In the genomic region with DNA sequence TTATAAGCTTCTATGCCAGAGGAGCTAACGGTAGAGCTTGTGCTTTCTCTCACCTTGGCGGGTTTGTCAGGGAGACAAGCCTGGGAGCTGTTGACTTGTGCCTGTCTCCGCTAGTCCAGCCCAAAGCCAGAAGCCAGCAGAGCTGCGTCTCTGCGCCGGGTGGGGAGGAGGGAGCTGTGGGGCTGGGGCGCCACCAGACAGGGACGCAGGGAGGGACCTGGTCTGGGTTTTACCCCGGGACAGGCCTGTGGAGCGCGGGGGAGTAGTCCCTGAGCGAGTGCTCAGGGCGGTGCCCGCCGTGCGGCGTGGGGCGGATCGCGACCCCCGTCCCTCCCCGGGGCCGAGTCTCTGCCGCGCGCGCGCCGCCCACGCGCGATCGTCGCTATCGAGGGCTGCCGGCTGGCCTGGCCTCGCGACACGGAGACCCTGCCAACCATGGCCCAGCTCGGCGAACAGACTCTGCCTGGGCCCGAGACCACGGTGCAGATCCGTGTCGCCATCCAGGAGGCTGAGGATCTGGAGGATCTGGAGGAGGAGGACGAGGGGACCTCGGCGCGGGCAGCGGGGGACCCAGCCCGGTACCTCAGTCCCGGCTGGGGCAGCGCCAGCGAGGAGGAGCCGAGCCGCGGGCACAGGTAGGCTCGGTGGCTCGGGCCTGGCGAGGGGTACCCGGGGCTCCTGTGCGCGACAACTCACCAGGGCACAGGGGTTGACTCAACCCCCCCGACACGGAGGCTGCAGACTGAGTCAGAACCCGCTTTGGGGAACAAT, we compare ENCODE assay signal across 9 mouse cellular contexts. TPM values are rescaled to one million over a fixed set of nuclear protein-coding genes. Genes with fewer than 3 reads are reported as not detected.
DNase-seq lines count a peak whose midpoint lies in the region; ATAC-seq and TF ChIP-seq lines count a peak whose summit lies in the region.
"Had no signal": no experiment of that assay in that cellular context is flagged by ENCODE, and none has a peak within 500 bp of the region (broad histone marks: within the 10 kb centered on the region; RNA-seq: fewer than 3 reads in every experiment).

Larp6 (plus strand) TSS at position 219 of the 771 bp plus-strand sequence.

- H3K9ac ChIP-seq in ES-E14 (ENCODE audit: insufficient read depth, low read depth, low read length, poor library complexity, severe bottlenecking): peak within 1 kb of the TSS; percentile 69
- H3K9ac ChIP-seq in forebrain, embryonic 11.5 days (ENCODE audit: low read length): peak within 1 kb of the TSS; percentile 75
- peak within 1 kb of the TSS; percentile 76 for H3K9ac ChIP-seq in heart, embryonic 15.5 days
- peak within 1 kb of the TSS; percentile 59 for H3K9ac ChIP-seq in lung, embryonic 15.5 days

- H3K4me3 ChIP-seq in ES-E14 (ENCODE audit: insufficient read depth in 1 of 2, low read depth in 1 of 2, low read length in 2 of 2, poor library complexity in 1 of 2, severe bottlenecking in 1 of 2): peak within 1 kb of the TSS; percentile 65 to 73
- H3K4me3 ChIP-seq in bone marrow macrophage, adult 2 months (ENCODE audit: insufficient read depth, low read length): peak within 1 kb of the TSS; percentile 41
- peak within 1 kb of the TSS; percentile 56 for H3K4me3 ChIP-seq in forebrain, embryonic 11.5 days (ENCODE audit: low read depth, low read length)
- H3K4me3 ChIP-seq in heart, embryonic 15.5 days: peak within 1 kb of the TSS; percentile 71
- peak within 1 kb of the TSS; percentile 58 for H3K4me3 ChIP-seq in lung, embryonic 15.5 days

- WGBS in forebrain, embryonic 11.5 days: 1% methylated on average over 64 of the region's 66 CpGs
- WGBS in heart, embryonic 15.5 days: 2% methylated on average over 66 of the region's 66 CpGs
- WGBS in lung, embryonic 15.5 days: 1% methylated on average over 66 of the region's 66 CpGs

- no peak for TF ChIP-seq CTCF in bone marrow macrophage, adult 2 months (IDR thresholded peaks at IDR 0.05; ENCODE audit: low read depth, low read length)

- H3K36me3 ChIP-seq in ES-E14 (ENCODE audit: control insufficient read depth, insufficient read depth, low read length, poor library complexity, severe bottlenecking): no peaks in the 10 kb centered on the region
- no peaks in the 10 kb centered on the region for H3K36me3 ChIP-seq in forebrain, embryonic 11.5 days (ENCODE audit: control insufficient read depth, insufficient read depth, low read length)
- no peaks in the 10 kb centered on the region for H3K36me3 ChIP-seq in heart, embryonic 15.5 days
- no peaks in the 10 kb centered on the region for H3K36me3 ChIP-seq in lung, embryonic 15.5 days

- 0 out of 2 replicates have a peak, but pooled peaks have one; percentile 36 for ATAC-seq in forebrain, embryonic 11.5 days (replicated peaks; ENCODE audit: low FRiP score)
- ATAC-seq in heart, embryonic 15.5 days (replicated peaks; ENCODE audit: insufficient number of reproducible peaks, insufficient read depth, low FRiP score, low read depth): peak; percentile 58
- ATAC-seq in lung, embryonic 15.5 days (ENCODE audit: borderline replicate concordance, extremely low read depth, low FRiP score, low TSS enrichment): peak; percentile 83
- no peak for ATAC-seq in activated CD4-positive, CD25-positive, alpha-beta regulatory T cell, adult 4 months

- H3K27ac ChIP-seq in ES-E14 (ENCODE audit: insufficient read depth, low read depth, low read length, poor library complexity, severe bottlenecking): no peak within 1 kb of the TSS
- H3K27ac ChIP-seq in bone marrow macrophage, adult 2 months (ENCODE audit: insufficient read depth, low read depth, low read length): no peak within 1 kb of the TSS
- H3K27ac ChIP-seq in forebrain, embryonic 11.5 days (ENCODE audit: low read depth, low read length): no peak within 1 kb of the TSS
- no peak within 1 kb of the TSS for H3K27ac ChIP-seq in heart, embryonic 15.5 days
- H3K27ac ChIP-seq in lung, embryonic 15.5 days: no peak within 1 kb of the TSS

- H3K9me3 ChIP-seq in ES-E14 (ENCODE audit: control insufficient read depth, insufficient read depth, low read depth, low read length): no peaks in the 10 kb centered on the region
- no peaks in the 10 kb centered on the region for H3K9me3 ChIP-seq in forebrain, embryonic 11.5 days (ENCODE audit: control insufficient read depth, low read length)
- H3K9me3 ChIP-seq in heart, embryonic 15.5 days (replicated peaks): no peaks in the 10 kb centered on the region
- H3K9me3 ChIP-seq in lung, embryonic 15.5 days: no peaks in the 10 kb centered on the region

- no peak for TF ChIP-seq POLR2A in bone marrow macrophage, adult 2 months (IDR thresholded peaks at IDR 0.05; ENCODE audit: borderline replicate concordance, low read depth, low read length)

- DNase-seq in ES-E14 (ENCODE audit: low read depth, low spot score): peak; percentile 27
- peak; percentile 70 for DNase-seq in forebrain, embryonic 11.5 days (ENCODE audit: low spot score)
- peak; percentile 47 to 61 for DNase-seq in layer of hippocampus, adult 8-10 months (ENCODE audit: low spot score in 2 of 2)
- DNase-seq in right cerebral cortex, adult 2 months (ENCODE audit: low spot score in 2 of 2): peak; percentile 65 to 67

- peaks cover 8% of the 10 kb centered on the region; the same call in 1 of the 2 replicates for H3K27me3 ChIP-seq in forebrain, embryonic 11.5 days (ENCODE audit: control insufficient read depth, insufficient read depth, low read length)
- H3K27me3 ChIP-seq in heart, embryonic 15.5 days: peaks cover 19% of the 10 kb centered on the region
- H3K27me3 ChIP-seq in lung, embryonic 15.5 days: peaks cover 7% of the 10 kb centered on the region; the same call in 1 of the 2 replicates

- H3K4me2 ChIP-seq in forebrain, embryonic 11.5 days (ENCODE audit: low read depth, low read length, severe bottlenecking): peak within 1 kb of the TSS; percentile 99
- peak within 1 kb of the TSS; percentile 100 for H3K4me2 ChIP-seq in heart, embryonic 15.5 days
- peak within 1 kb of the TSS; percentile 98 for H3K4me2 ChIP-seq in lung, embryonic 15.5 days

- no peaks in the 10 kb centered on the region for H3K4me1 ChIP-seq in ES-E14 (ENCODE audit: control insufficient read depth in 2 of 2, insufficient read depth in 2 of 2, low read length in 2 of 2, poor library complexity in 1 of 2)
- H3K4me1 ChIP-seq in bone marrow macrophage, adult 2 months (ENCODE audit: control insufficient read depth, insufficient read depth, low read length): no peaks in the 10 kb centered on the region
- H3K4me1 ChIP-seq in forebrain, embryonic 11.5 days (replicated peaks; ENCODE audit: control insufficient read depth, insufficient read depth, low read length): peaks cover 4% of the 10 kb centered on the region; the same call in 1 of the 2 replicates
- peaks cover 15% of the 10 kb centered on the region for H3K4me1 ChIP-seq in heart, embryonic 15.5 days (replicated peaks)
- peaks cover 12% of the 10 kb centered on the region for H3K4me1 ChIP-seq in lung, embryonic 15.5 days

- in situ Hi-C loops in ES-E14 (cut with MboI; ENCODE audit: low sequenced_read_pairs in 2 of 2, unreplicated experiment in 2 of 2): no loop called here

TF ChIP-seq in ES-E14, 5 proteins besides CTCF, POLR2A, EP300 and RAD21:
- TF ChIP-seq CHD2 (IDR thresholded peaks at IDR 0.05; ENCODE audit: low read depth, low read length): no peak
- TF ChIP-seq HCFC1 (IDR thresholded peaks at IDR 0.05; ENCODE audit: borderline replicate concordance, insufficient read depth, low read length): no peak

RNA-seq across cellular contexts. Expression of gene Larp6, which starts in this region (rescaled TPM):
- total RNA-seq in ES-E14 (2012; rRNA removed): 0.16 and 0.62 TPM in 2 replicates
- not detected in 2 replicates for polyA plus RNA-seq in bone marrow macrophage, adult 2 months (2012; ENCODE audit: insufficient read depth, insufficient read length, missing spikeins)
- polyA plus RNA-seq in forebrain, embryonic 11.5 days (2014; fragmentation: Nextera tagmentation; extraction: Ambion mirVana): 1.4 and 2.5 TPM in 2 replicates
- 0.79 and 1.3 TPM in 2 replicates for polyA plus RNA-seq in heart, embryonic 15.5 days (2015; fragmentation: Nextera tagmentation; extraction: Ambion mirVana)
- total RNA-seq in layer of hippocampus, adult 8-10 months (2022): 10 to 100 TPM; 37.2 to 41.6 (median 39.2) TPM
- 1.3 and 1.4 TPM in 2 replicates for polyA plus RNA-seq in lung, embryonic 15.5 days (2015; fragmentation: Nextera tagmentation; extraction: Ambion mirVana)
- polyA plus RNA-seq in activated CD4-positive, CD25-positive, alpha-beta regulatory T cell, adult 4 months (2017; shearing (Covaris generic)): not detected
- total RNA-seq: common myeloid progenitor, adult 5-6 weeks had no signal

Comparison
In these comparisons a context has a peak if more than half of its experiments do, and no peak if none do; other contexts are left out.
1. RNA of gene Larp6 (total RNA-seq): 37.2 to 41.6 TPM in layer of hippocampus, adult 8-10 months; 0.16 to 0.62 TPM in ES-E14; every median in the first group is over 10 times any median in the second.
2. Peak in DNase-seq, H3K4me3 ChIP-seq and H3K9ac ChIP-seq in ES-E14; RNA of the gene not detected or under 1 TPM.
3. Peak in every context shown above with its lines, with median percentiles within 50 percentile points of each other: DNase-seq, H3K4me3 ChIP-seq, H3K9ac ChIP-seq and H3K4me2 ChIP-seq.